Mouse (Mus musculus) ES-Bruce4 (cell line): Measurements from ENCODE around the gene Aco1. TPM values are rescaled to one million over a fixed set of nuclear protein-coding genes. Genes with fewer than 3 reads are reported as not detected.

Source experiments
- H3K27ac ChIP-seq: 2 replicates; pipeline ENCODE4 v1.5.1; 2012; ENCODE audit warnings: low read length, inconsistent platforms; ENCODE audit not compliant: insufficient read depth
- H3K27me3 ChIP-seq: 2 replicates; pipeline ENCODE4 v1.6.1; 2012; ENCODE audit warnings: mild to moderate bottlenecking, low read length, inconsistent platforms; ENCODE audit not compliant: control insufficient read depth, poor library complexity, insufficient read depth, severe bottlenecking
- H3K36me3 ChIP-seq: 2 replicates; pipeline ENCODE4 v1.6.1; 2012; ENCODE audit warnings: inconsistent platforms, mild to moderate bottlenecking, low read length, moderate library complexity; ENCODE audit not compliant: control insufficient read depth, poor library complexity, insufficient read depth, severe bottlenecking
- H3K4me1 ChIP-seq: one replicate; pipeline ENCODE4 v1.8.1; 2011; ENCODE audit warnings: low read length; ENCODE audit not compliant: control insufficient read depth, insufficient read depth
- H3K4me3 ChIP-seq: 2 replicates; pipeline ENCODE4 v1.5.1; 2011; ENCODE audit warnings: low read depth, mild to moderate bottlenecking, low read length
- H3K9ac ChIP-seq: 2 replicates; pipeline ENCODE4 v1.6.1; 2012; ENCODE audit warnings: low read depth, mild to moderate bottlenecking, inconsistent platforms; ENCODE audit not compliant: poor library complexity, severe bottlenecking
- H3K9me3 ChIP-seq: replicated peaks from 2 replicates; pipeline ENCODE4 v1.6.1; 2012; ENCODE audit warnings: mild to moderate bottlenecking, low read length, inconsistent platforms; ENCODE audit not compliant: control insufficient read depth, poor library complexity, insufficient read depth, severe bottlenecking
- CTCF ChIP-seq: IDR thresholded peaks from one replicate; pipeline ENCODE4 v1.8.1; 2011; ENCODE audit warnings: low read depth, low read length
- EP300 ChIP-seq: IDR thresholded peaks from 2 replicates; pipeline ENCODE4 v1.6.1; 2011; ENCODE audit warnings: low read depth, low read length; ENCODE audit not compliant: insufficient read depth
- POLR2A ChIP-seq: IDR thresholded peaks from one replicate; pipeline ENCODE4 v1.8.1; 2011; ENCODE audit warnings: low read length; ENCODE audit not compliant: insufficient read depth
- polyA plus RNA-seq: library from polyadenylated mRNA; stranded (reverse); fragments of >200 nt; gene quantifications from 2 replicates; pipeline ENCODE4 v1.2.4, GENCODE M21; 2011; ENCODE audit warnings: low read depth; ENCODE audit not compliant: missing spikeins, insufficient read depth, insufficient read length

Gene Aco1
- polyA plus RNA-seq, 1 experiment: 46.7 TPM

DNA sequence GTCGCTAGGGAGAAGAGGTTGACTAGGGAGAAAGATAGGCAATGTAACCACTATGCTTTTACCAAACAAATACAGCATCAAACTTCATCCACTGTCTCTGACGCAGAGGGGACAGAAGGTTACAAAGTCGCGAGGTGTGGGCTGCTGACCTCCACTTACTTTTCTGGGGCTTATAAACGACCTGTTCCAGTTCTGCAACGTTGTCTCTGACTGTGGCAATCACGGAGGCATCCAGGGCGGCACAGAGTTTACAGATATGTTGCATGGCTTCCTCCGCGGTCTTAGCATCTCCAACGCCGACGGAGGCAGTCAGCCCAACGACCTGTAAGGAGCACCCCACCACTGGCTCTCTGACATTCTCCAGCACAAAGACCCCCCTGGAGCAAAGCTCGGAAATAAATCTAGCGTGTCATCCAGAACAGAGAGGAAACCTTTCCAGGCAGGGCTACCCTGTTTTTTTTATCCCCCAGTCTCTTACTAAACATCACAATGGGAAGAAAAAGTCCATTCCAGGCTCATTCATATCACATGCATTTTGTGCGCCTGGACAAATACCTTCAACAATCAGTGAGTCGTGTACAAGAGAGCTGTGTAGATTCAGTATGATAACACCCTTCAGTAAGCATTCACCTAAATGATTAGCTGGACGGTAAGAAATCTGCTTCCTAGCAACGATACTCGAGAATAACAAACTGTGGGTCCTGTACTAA is 79.2 kb downstream of the Aco1 start:
- Histone ChIP-seq H3K27me3 (no peaks in the 10 kb centered on the region), H3K9ac (no peak overlapping the region), H3K4me1 (peaks cover 5% of the 10 kb centered on the region), H3K36me3 (no peaks in the 10 kb centered on the region; the same call in 1 of the 2 replicates), H3K27ac (0 out of 2 replicates have a peak overlapping the region, but pooled peaks have one; percentile 32), H3K9me3 (no peaks in the 10 kb centered on the region), H3K4me3 (no peak overlapping the region)
- TF ChIP-seq CTCF: no peak
- TF ChIP-seq POLR2A: no peak
- no peak for TF ChIP-seq EP300

DNA sequence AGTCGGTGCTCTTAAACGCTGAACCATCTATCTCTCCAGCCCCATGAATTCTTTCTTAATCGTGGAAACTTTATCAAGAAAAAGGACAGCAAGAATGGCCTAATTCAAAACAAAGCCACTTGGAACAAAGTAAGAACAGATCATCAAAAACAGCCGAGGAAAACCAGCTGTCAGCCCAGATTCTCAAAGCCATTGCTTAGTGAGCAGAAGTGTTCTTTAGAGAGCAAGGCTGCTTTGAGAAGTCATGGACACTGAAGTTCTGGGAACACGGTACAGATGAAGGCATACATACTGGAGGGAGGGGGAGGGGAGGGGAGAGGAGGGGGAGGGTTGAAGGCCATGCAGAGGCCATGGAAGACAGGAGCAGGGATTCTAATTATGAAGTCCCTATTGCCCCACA is 83.2 kb downstream of the Aco1 start:
- H3K27me3 ChIP-seq: no peaks in the 10 kb centered on the region
- peaks cover 6% of the 10 kb centered on the region for H3K4me1 ChIP-seq
- H3K4me3 ChIP-seq: no peak overlapping the region
- no peak for TF ChIP-seq EP300
- TF ChIP-seq CTCF: no peak
- no peak for TF ChIP-seq POLR2A
- H3K27ac ChIP-seq: no peak overlapping the region
- H3K9ac ChIP-seq: no peak overlapping the region
- H3K9me3 ChIP-seq: no peaks in the 10 kb centered on the region
- H3K36me3 ChIP-seq: no peaks in the 10 kb centered on the region

DNA sequence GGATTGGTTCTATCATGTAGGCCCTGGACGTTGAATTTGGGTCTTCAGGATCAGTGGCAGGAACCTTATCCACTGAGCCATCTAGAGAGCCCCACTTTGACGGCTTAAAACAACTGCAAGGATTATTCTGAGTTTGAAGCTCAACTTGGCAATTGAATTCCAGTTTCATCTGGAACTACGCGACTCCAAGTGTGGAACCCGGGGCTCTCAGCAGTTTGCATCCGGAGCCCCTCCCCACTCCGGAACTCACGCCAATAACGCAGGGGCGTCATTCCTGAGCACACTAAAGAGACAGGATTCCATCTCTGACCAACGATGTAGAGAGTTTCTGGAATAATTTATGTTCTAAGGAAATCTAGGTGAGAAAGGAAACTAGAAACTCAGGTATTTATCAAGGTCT is 84.2 kb downstream of the Aco1 start:
- no peaks in the 10 kb centered on the region for H3K27me3 ChIP-seq
- H3K36me3 ChIP-seq: no peaks in the 10 kb centered on the region
- peaks cover 3% of the 10 kb centered on the region for H3K4me1 ChIP-seq
- H3K9ac ChIP-seq: peak overlapping the region; percentile 47; the same call in 1 of the 2 replicates
- no peak overlapping the region for H3K4me3 ChIP-seq
- H3K9me3 ChIP-seq: no peaks in the 10 kb centered on the region
- TF ChIP-seq EP300 (peak; percentile 41; the same call in 1 of the 2 replicates), POLR2A (no peak), CTCF (no peak)
- peak overlapping the region; percentile 92 for H3K27ac ChIP-seq

DNA sequence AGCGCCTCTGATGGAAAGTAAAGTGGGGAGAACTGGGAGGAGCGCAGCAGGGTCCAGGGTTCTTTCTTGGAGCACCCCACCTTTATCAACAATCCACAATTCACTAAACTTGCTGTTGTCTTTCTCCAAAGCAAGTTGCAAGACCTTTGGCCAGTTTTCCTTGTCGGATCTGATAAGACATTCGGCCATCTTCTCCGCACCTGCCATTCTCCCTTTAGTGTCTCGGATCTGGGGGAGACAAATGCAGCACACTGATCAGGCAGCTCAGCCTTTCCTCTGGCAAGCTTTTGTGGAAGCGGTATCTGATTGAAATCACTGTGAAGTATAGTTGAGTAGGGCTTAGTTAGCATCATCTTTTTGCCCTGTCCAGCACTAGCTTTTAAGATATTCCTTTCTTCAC is 85.0 kb downstream of the Aco1 start:
- Histone ChIP-seq H3K9ac (peak overlapping the region; percentile 47; the same call in 1 of the 2 replicates), H3K4me3 (peak overlapping the region; percentile 37), H3K9me3 (no peaks in the 10 kb centered on the region), H3K27ac (peak overlapping the region; percentile 92), H3K27me3 (no peaks in the 10 kb centered on the region), H3K4me1 (peaks cover 3% of the 10 kb centered on the region), H3K36me3 (no peaks in the 10 kb centered on the region)
- TF ChIP-seq EP300 (no peak), CTCF (no peak), POLR2A (no peak)

- no peak for TF ChIP-seq CTCF
- H3K4me3 ChIP-seq: no peak overlapping the region
- no peak overlapping the region for H3K9ac ChIP-seq
- peaks cover 5% of the 10 kb centered on the region for H3K4me1 ChIP-seq
- H3K27me3 ChIP-seq: no peaks in the 10 kb centered on the region
- no peaks in the 10 kb centered on the region for H3K36me3 ChIP-seq
- no peak overlapping the region for H3K27ac ChIP-seq
- no peaks in the 10 kb centered on the region for H3K9me3 ChIP-seq
These were observed 86.8 kb downstream of the Aco1 start for GRCm38 (mm10) chr4:40229723-40230122.

DNA sequence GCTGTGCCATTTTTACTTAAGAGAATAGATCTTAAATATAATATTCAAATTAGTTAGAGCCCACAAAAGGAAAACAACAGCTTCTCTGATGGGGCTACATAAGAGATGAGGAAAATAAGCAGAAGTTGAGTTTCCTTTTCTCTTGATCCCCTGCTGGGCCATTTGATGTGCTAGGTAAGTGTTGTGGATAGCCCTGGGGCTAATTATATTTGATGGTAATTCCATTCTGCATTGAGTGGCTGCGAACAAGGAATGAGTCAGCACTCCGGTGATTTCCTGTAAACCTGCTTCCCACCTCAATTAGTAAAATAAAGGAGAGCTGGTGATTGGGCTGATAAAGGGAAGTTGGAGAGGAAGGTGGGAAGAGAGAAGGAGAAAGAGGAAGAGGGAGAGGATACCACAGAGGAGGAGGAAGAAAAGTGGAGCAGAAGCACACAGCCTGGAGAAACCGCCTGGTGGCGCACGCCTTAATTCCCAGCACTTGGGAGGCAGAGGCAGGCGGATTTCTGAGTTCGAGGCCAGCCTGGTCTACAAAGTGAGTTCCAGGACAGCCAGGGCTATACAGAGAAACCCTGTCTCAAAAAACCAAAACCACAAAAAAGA is 90.3 kb downstream of the Aco1 start:
- peak overlapping the region; percentile 46; the same call in 1 of the 2 replicates for H3K27ac ChIP-seq
- peak; percentile 36 for TF ChIP-seq CTCF
- TF ChIP-seq EP300: no peak
- TF ChIP-seq POLR2A: no peak
- H3K4me3 ChIP-seq: no peak overlapping the region
- H3K27me3 ChIP-seq: no peaks in the 10 kb centered on the region
- no peak overlapping the region for H3K9ac ChIP-seq
- no peaks in the 10 kb centered on the region for H3K36me3 ChIP-seq
- H3K4me1 ChIP-seq: peaks cover 2% of the 10 kb centered on the region
- H3K9me3 ChIP-seq: no peaks in the 10 kb centered on the region
